Mouse (Mus musculus) kidney, embryonic 15.5 days (tissue): Measurements from ENCODE around the gene Ispd. TPM values are rescaled to one million over a fixed set of nuclear protein-coding genes. Genes with fewer than 3 reads are reported as not detected.

ENCODE experiments used
- ATAC-seq: fragments of 200-750 bp; cut with Nextera tagmentation; replicated peaks from 2 replicates; pipeline ENCODE4 v1.8.0; 2017; ENCODE audit warnings: moderate TSS enrichment; ENCODE audit not compliant: low FRiP score
- H3K27ac ChIP-seq: fragments of 300-500 bp; sonication (generic); 2 replicates; pipeline ENCODE4 v1.5.1; 2015; ENCODE audit warnings: mild to moderate bottlenecking, inconsistent platforms
- H3K27me3 ChIP-seq: fragments of 300-500 bp; sonication (generic); 2 replicates; pipeline ENCODE4 v1.6.1; 2015; ENCODE audit warnings: inconsistent platforms
- H3K36me3 ChIP-seq: fragments of 300-500 bp; sonication (generic); 2 replicates; pipeline ENCODE4 v1.6.1; 2015; ENCODE audit warnings: inconsistent platforms
- H3K4me1 ChIP-seq: fragments of 300-500 bp; sonication (generic); 2 replicates; pipeline ENCODE4 v1.6.1; 2015; ENCODE audit warnings: inconsistent platforms
- H3K4me2 ChIP-seq: fragments of 300-500 bp; sonication (generic); 2 replicates; pipeline ENCODE4 v1.6.1; 2015; ENCODE audit warnings: moderate library complexity, mild to moderate bottlenecking, inconsistent platforms
- H3K4me3 ChIP-seq: fragments of 300-500 bp; sonication (generic); replicated peaks from 2 replicates; pipeline ENCODE4 v1.5.1; 2015; ENCODE audit warnings: mild to moderate bottlenecking, inconsistent platforms
- H3K9ac ChIP-seq: fragments of 300-500 bp; sonication (generic); 2 replicates; pipeline ENCODE4 v1.6.1; 2015; ENCODE audit warnings: mild to moderate bottlenecking, inconsistent platforms
- H3K9me3 ChIP-seq: fragments of 300-500 bp; sonication (generic); replicated peaks from 2 replicates; pipeline ENCODE4 v1.6.1; 2016; ENCODE audit warnings: inconsistent platforms
- WGBS: fragments of 180-500 bp; shearing (Covaris S2); methylation state at CpG from one replicate; pipeline ENCODE4 v1.1.7; 2015; ENCODE audit warnings: mixed read lengths; 5-methylcytosine and 5-hydroxymethylcytosine counted together
- polyA plus RNA-seq: library from polyadenylated mRNA; unstranded; fragments of >200 nt; fragmentation: Nextera tagmentation; extraction: Ambion mirVana; gene quantifications from 2 replicates; pipeline ENCODE4 v1.2.1, GENCODE M21; 2015

Ispd gene
- polyA plus RNA-seq, 1 experiment from 2014 or later: 15.2 TPM

- 78% methylated on average over 4 of the region's 4 CpGs for WGBS
- Histone ChIP-seq H3K27ac (no peak overlapping the region), H3K4me1 (no peaks in the 10 kb centered on the region), H3K36me3 (no peaks in the 10 kb centered on the region), H3K4me2 (no peak overlapping the region), H3K9ac (no peak overlapping the region), H3K27me3 (no peaks in the 10 kb centered on the region), H3K4me3 (no peak overlapping the region), H3K9me3 (no peaks in the 10 kb centered on the region)
- ATAC-seq: no peak
These were observed 343.0 kb downstream of the Ispd start for GRCm38 (mm10) chr12:36724297-36724696.

DNA sequence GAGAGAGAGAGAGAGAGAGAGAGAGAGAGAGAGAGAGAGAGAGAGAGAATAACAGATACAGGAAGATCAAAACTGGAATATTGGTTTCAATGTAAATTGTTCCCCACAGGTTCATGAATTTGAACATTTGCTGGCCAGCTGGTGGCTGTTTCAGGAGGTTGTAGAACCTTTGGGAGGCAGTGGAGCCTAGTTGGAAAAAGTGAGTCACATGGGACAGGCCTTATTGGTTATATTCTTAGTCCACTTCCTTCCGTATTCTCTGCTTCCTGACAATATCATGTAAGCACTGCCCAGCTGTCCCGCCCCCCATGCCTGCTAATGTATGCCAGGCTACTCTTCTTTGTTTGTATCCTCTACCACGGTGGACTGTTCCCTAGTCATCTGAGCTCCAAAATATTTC lies 344.0 kb downstream of the Ispd start:
- no peaks in the 10 kb centered on the region for H3K4me1 ChIP-seq
- no peak overlapping the region for H3K27ac ChIP-seq
- no peaks in the 10 kb centered on the region for H3K36me3 ChIP-seq
- H3K9me3 ChIP-seq: no peaks in the 10 kb centered on the region
- no peaks in the 10 kb centered on the region for H3K27me3 ChIP-seq
- H3K4me3 ChIP-seq: no peak overlapping the region
- no peak for ATAC-seq
- no peak overlapping the region for H3K9ac ChIP-seq
- 85% methylated on average over 3 of the region's 3 CpGs for WGBS
- no peak overlapping the region for H3K4me2 ChIP-seq

GRCm38 (mm10) chr12:36726026-36726425 lies 344.8 kb downstream of the Ispd start:
- ATAC-seq: peak; percentile 88
- WGBS: 43% methylated on average over 1 of the region's 1 CpGs
- no peaks in the 10 kb centered on the region for H3K36me3 ChIP-seq

GRCm38 (mm10) chr12:36733673-36734371 lies 352.6 kb downstream of the Ispd start:
- Histone ChIP-seq H3K9me3 (no peaks in the 10 kb centered on the region), H3K4me2 (no peak overlapping the region), H3K4me1 (no peaks in the 10 kb centered on the region), H3K36me3 (no peaks in the 10 kb centered on the region), H3K9ac (no peak overlapping the region), H3K27ac (no peak overlapping the region), H3K4me3 (no peak overlapping the region), H3K27me3 (no peaks in the 10 kb centered on the region)
- ATAC-seq: no peak
- 82% methylated on average over 4 of the region's 4 CpGs for WGBS

More at GRCm38 (mm10) chr12:36726026-36726425, 344.8 kb downstream of the Ispd start:
- Histone ChIP-seq H3K4me2 (no peak overlapping the region), H3K27me3 (no peaks in the 10 kb centered on the region), H3K4me3 (no peak overlapping the region), H3K4me1 (no peaks in the 10 kb centered on the region), H3K27ac (no peak overlapping the region), H3K9me3 (no peaks in the 10 kb centered on the region), H3K9ac (no peak overlapping the region)

Other genes with a start within 250 kb of the Ispd start
- gene Ankmy2, start 224.3 kb upstream of the Ispd start, polyA plus RNA-seq: 36.3 and 36.9 TPM in 2 replicates
- gene Bzw2, start 223.4 kb upstream of the Ispd start, polyA plus RNA-seq: 221 and 225 TPM in 2 replicates
- not detected in 2 replicates for gene Lrrc72, start 128.1 kb upstream of the Ispd start, polyA plus RNA-seq
- 98.6 and 101 TPM in 2 replicates for gene Sostdc1, start 67.3 kb upstream of the Ispd start, polyA plus RNA-seq
- 1.0 and 1.1 TPM in 2 replicates for gene D630036H23Rik, start 731 bp downstream of the Ispd start, polyA plus RNA-seq